Mouse (Mus musculus) heart, embryonic 14.5 days (tissue): ENCODE measurements at regions not wholly inside any gene's neighbourhood (a gene's known extent, or its start where the extent isn't known, plus 50 kb on each side); places are given as distances from the start of the nearest gene placed in this dataset.

Experiments used
- ATAC-seq: fragments of 200-750 bp; cut with Nextera tagmentation; 2 replicates; pipeline ENCODE4 v1.8.0; 2017; ENCODE audit warnings: low read depth, moderate TSS enrichment; ENCODE audit not compliant: insufficient number of reproducible peaks, insufficient read depth, low FRiP score
- H3K27ac ChIP-seq, 2 experiments: fragments of 200-500 bp in 1 of 2; fragments of 300-500 bp in 1 of 2; sonication (generic) in 1 of 2; replicated peaks in 1 of 2; 2 replicates each; pipeline ENCODE4 v1.5.1; 2012 to 2014; ENCODE audit warnings: low read depth in 2 of 2, low read length in 2 of 2, control low read depth in 1 of 2, mild to moderate bottlenecking in 1 of 2, mixed read lengths in 1 of 2; ENCODE audit not compliant: control insufficient read depth in 1 of 2, insufficient read depth in 1 of 2
- H3K27me3 ChIP-seq: fragments of 300-500 bp; sonication (generic); 2 replicates; pipeline ENCODE4 v1.6.1; 2014; ENCODE audit warnings: mild to moderate bottlenecking, low read length, control low read depth; ENCODE audit not compliant: control insufficient read depth, insufficient read depth
- H3K36me3 ChIP-seq: fragments of 300-500 bp; sonication (generic); 2 replicates; pipeline ENCODE4 v1.6.1; 2014; ENCODE audit warnings: mild to moderate bottlenecking, control low read depth, low read length, mixed read lengths; ENCODE audit not compliant: control insufficient read depth, insufficient read depth
- H3K4me1 ChIP-seq, 2 experiments: fragments of 200-500 bp in 1 of 2; fragments of 300-500 bp in 1 of 2; sonication (generic) in 1 of 2; 2 replicates each; pipeline ENCODE4 v1.6.1; 2012 to 2014; ENCODE audit warnings: low read length in 2 of 2, control low read depth in 1 of 2, mixed read lengths in 1 of 2; ENCODE audit not compliant: control insufficient read depth in 2 of 2, insufficient read depth in 2 of 2
- H3K4me2 ChIP-seq: fragments of 300-500 bp; sonication (generic); 2 replicates; pipeline ENCODE4 v1.6.1; 2014; ENCODE audit warnings: mild to moderate bottlenecking, low read length
- H3K4me3 ChIP-seq, 2 experiments: fragments of 200-500 bp in 1 of 2; fragments of 300-500 bp in 1 of 2; sonication (generic) in 1 of 2; 2 replicates each; pipeline ENCODE4 v1.5.1; 2012 to 2014; ENCODE audit warnings: low read length in 2 of 2, mild to moderate bottlenecking in 2 of 2, control low read depth in 1 of 2, low read depth in 1 of 2, moderate library complexity in 1 of 2; ENCODE audit not compliant: control insufficient read depth in 1 of 2, insufficient read depth in 1 of 2
- H3K9ac ChIP-seq: fragments of 300-500 bp; sonication (generic); 2 replicates; pipeline ENCODE4 v1.6.1; 2014; ENCODE audit warnings: mild to moderate bottlenecking, low read length
- H3K9me3 ChIP-seq: fragments of 300-500 bp; sonication (generic); 2 replicates; pipeline ENCODE4 v1.6.1; 2016; ENCODE audit warnings: low read length, control low read depth; ENCODE audit not compliant: control insufficient read depth
- WGBS: fragments of 180-500 bp; shearing (Covaris S2); extraction: QIAGEN DNeasy Blood & Tissue Kit; methylation state at CpG from one replicate; pipeline ENCODE4 v1.1.7; 2014; 5-methylcytosine and 5-hydroxymethylcytosine counted together

- Histone ChIP-seq H3K4me2 (no peak overlapping the region), H3K4me3 (no peak overlapping the region), H3K27me3 (no peaks in the 10 kb centered on the region), H3K4me1 (no peaks in the 10 kb centered on the region), H3K36me3 (no peaks in the 10 kb centered on the region), H3K27ac (no peak overlapping the region), H3K9ac (no peak overlapping the region), H3K9me3 (no peaks in the 10 kb centered on the region)
- WGBS: 83% methylated on average over 11 of the region's 11 CpGs
- ATAC-seq: no peak
Measured at GRCm38 (mm10) chr6:140961987-140962386, 232.9 kb downstream of the Gm11077 start.

GRCm38 (mm10) chr6:140962563-140962962 lies 233.5 kb downstream of the Gm11077 start:
- 72% methylated on average over 4 of the region's 4 CpGs for WGBS
- Histone ChIP-seq H3K9ac (no peak overlapping the region), H3K27me3 (no peaks in the 10 kb centered on the region), H3K4me1 (no peaks in the 10 kb centered on the region), H3K4me2 (no peak overlapping the region), H3K4me3 (no peak overlapping the region), H3K9me3 (no peaks in the 10 kb centered on the region), H3K36me3 (no peaks in the 10 kb centered on the region), H3K27ac (no peak overlapping the region)
- ATAC-seq: no peak

- WGBS: 80% methylated on average over 6 of the region's 6 CpGs
- no peaks in the 10 kb centered on the region for H3K4me1 ChIP-seq
- ATAC-seq: no peak
- H3K4me3 ChIP-seq: no peak overlapping the region
- no peak overlapping the region for H3K4me2 ChIP-seq
- no peak overlapping the region for H3K9ac ChIP-seq
- no peaks in the 10 kb centered on the region for H3K9me3 ChIP-seq
- H3K36me3 ChIP-seq: no peaks in the 10 kb centered on the region
- no peak overlapping the region for H3K27ac ChIP-seq
- H3K27me3 ChIP-seq: no peaks in the 10 kb centered on the region
Measured at GRCm38 (mm10) chr6:140973732-140974131, 244.6 kb downstream of the Gm11077 start.

GRCm38 (mm10) chr6:140976989-140977388 lies 247.9 kb downstream of the Gm11077 start:
- ATAC-seq: no peak
- no peak overlapping the region for H3K9ac ChIP-seq
- H3K27me3 ChIP-seq: no peaks in the 10 kb centered on the region
- WGBS: 74% methylated on average over 5 of the region's 5 CpGs
- H3K4me3 ChIP-seq: no peak overlapping the region
- H3K27ac ChIP-seq: no peak overlapping the region
- no peaks in the 10 kb centered on the region for H3K9me3 ChIP-seq
- H3K4me1 ChIP-seq: no peaks in the 10 kb centered on the region
- H3K4me2 ChIP-seq: no peak overlapping the region
- no peaks in the 10 kb centered on the region for H3K36me3 ChIP-seq

GRCm38 (mm10) chr6:140983610-140984009 lies 254.5 kb downstream of the Gm11077 start:
- Histone ChIP-seq H3K9ac (no peak overlapping the region), H3K4me1 (no peaks in the 10 kb centered on the region), H3K36me3 (no peaks in the 10 kb centered on the region), H3K27ac (no peak overlapping the region), H3K27me3 (no peaks in the 10 kb centered on the region), H3K9me3 (no peaks in the 10 kb centered on the region), H3K4me2 (no peak overlapping the region), H3K4me3 (no peak overlapping the region)
- ATAC-seq: no peak
- 89% methylated on average over 8 of the region's 8 CpGs for WGBS

GRCm38 (mm10) chr6:140984249-140984648 lies 255.2 kb downstream of the Gm11077 start:
- Histone ChIP-seq H3K27me3 (no peaks in the 10 kb centered on the region), H3K4me3 (no peak overlapping the region), H3K36me3 (no peaks in the 10 kb centered on the region), H3K9me3 (no peaks in the 10 kb centered on the region), H3K4me2 (no peak overlapping the region), H3K9ac (no peak overlapping the region), H3K27ac (no peak overlapping the region), H3K4me1 (no peaks in the 10 kb centered on the region)
- WGBS: 92% methylated on average over 7 of the region's 7 CpGs
- no peak for ATAC-seq

GRCm38 (mm10) chr6:140993643-140994580 lies 255.2 kb upstream of the Pde3a start:
- ATAC-seq: no peak

More at GRCm38 (mm10) chr6:140993643-140994580, 255.2 kb upstream of the Pde3a start:
- no peaks in the 10 kb centered on the region for H3K27me3 ChIP-seq
- H3K4me1 ChIP-seq: no peaks in the 10 kb centered on the region
- no peaks in the 10 kb centered on the region for H3K36me3 ChIP-seq
- H3K27ac ChIP-seq: no peak overlapping the region
- no peak overlapping the region for H3K9ac ChIP-seq
- 84% methylated on average over 13 of the region's 13 CpGs for WGBS
- H3K4me2 ChIP-seq: no peak overlapping the region
- no peak overlapping the region for H3K4me3 ChIP-seq
- 0 out of 2 replicates have a peak, but pooled peaks cover 6% of the 10 kb centered on the region for H3K9me3 ChIP-seq
